Mouse (Mus musculus): Measurements from ENCODE around the gene Nfia. TPM values are rescaled to one million over a fixed set of nuclear protein-coding genes. Genes with fewer than 3 reads are reported as not detected.
A peak's percentile ranks its signal among the peaks of the same experiment; 100 is the strongest.

Nfia gene
- 27.6 and 32.1 TPM in 2 replicates for polyA plus RNA-seq (2014; fragmentation: Nextera tagmentation; extraction: Ambion mirVana)

- Histone ChIP-seq H3K4me2 (ENCODE audit: low read depth, severe bottlenecking) (peak within 1 kb of the TSS; percentile 55), H3K27me3 (ENCODE audit: control insufficient read depth, insufficient read depth, low read length) (no peaks in the 10 kb centered on the region), H3K27ac (replicated peaks; ENCODE audit: low read depth, low read length) (peak within 1 kb of the TSS; percentile 85), H3K4me3 (ENCODE audit: low read depth, low read length) (peak within 1 kb of the TSS; percentile 21), H3K36me3 (ENCODE audit: control insufficient read depth, insufficient read depth, low read length) (no peaks in the 10 kb centered on the region), H3K9ac (ENCODE audit: low read length) (peak within 1 kb of the TSS; percentile 45; the same call in 1 of the 2 replicates), H3K9me3 (ENCODE audit: control insufficient read depth, low read length) (no peaks in the 10 kb centered on the region), H3K4me1 (ENCODE audit: control insufficient read depth, insufficient read depth, low read length) (peaks cover 13% of the 10 kb centered on the region; the same call in 1 of the 2 replicates)
- no peak for DNase-seq (ENCODE audit: low spot score)
- no peak for ATAC-seq (ENCODE audit: insufficient number of reproducible peaks, low FRiP score, low TSS enrichment, low read depth)
- 0% methylated on average over 9 of the region's 9 CpGs for WGBS
Measured at GRCm38 (mm10) chr4:97772641-97773040, at the start of gene Nfia. Gene Nfia, plus strand, starts transcription at chr4:97772734.

- H3K4me2 ChIP-seq (ENCODE audit: low read depth, severe bottlenecking) = no peak overlapping the region
- H3K9me3 ChIP-seq (ENCODE audit: control insufficient read depth, low read length) = no peaks in the 10 kb centered on the region
- H3K27ac ChIP-seq (replicated peaks; ENCODE audit: low read depth, low read length) = no peak overlapping the region
- H3K4me3 ChIP-seq (ENCODE audit: low read depth, low read length) = no peak overlapping the region
- H3K36me3 ChIP-seq (ENCODE audit: control insufficient read depth, insufficient read depth, low read length) = no peaks in the 10 kb centered on the region
- no peak overlapping the region for H3K9ac ChIP-seq (ENCODE audit: low read length)
- no peaks in the 10 kb centered on the region for H3K27me3 ChIP-seq (ENCODE audit: control insufficient read depth, insufficient read depth, low read length)
- peaks cover 2% of the 10 kb centered on the region; the same call in 1 of the 2 replicates for H3K4me1 ChIP-seq (ENCODE audit: control insufficient read depth, insufficient read depth, low read length)
- no peak for ATAC-seq (ENCODE audit: insufficient number of reproducible peaks, low FRiP score, low TSS enrichment, low read depth)
- WGBS = 65% methylated on average over 6 of the region's 6 CpGs
- DNase-seq (ENCODE audit: low spot score) = no peak
Measured at GRCm38 (mm10) chr4:97723374-97723773, 49.2 kb upstream of the Nfia start.

DNA sequence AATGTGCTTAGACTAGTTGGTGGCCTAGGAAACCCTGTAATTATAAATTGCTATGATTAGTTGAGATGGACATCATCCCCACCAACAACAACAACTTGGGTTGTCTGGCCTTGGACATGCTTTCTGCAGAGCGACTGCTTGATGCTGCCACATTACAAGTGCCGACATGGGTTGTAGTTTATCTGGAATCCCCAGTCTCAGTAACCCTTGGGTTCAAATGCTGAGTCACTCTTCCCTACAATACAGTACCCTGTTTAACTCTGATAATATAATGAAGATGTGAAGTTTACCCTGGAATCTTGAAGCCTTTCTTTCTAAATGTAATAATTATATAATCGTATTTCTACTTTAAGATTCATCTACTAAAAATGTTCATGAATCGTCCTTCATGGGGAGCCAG, 44.0 kb upstream of the Nfia start:
- Histone ChIP-seq H3K9me3 (ENCODE audit: control insufficient read depth, low read length) (no peaks in the 10 kb centered on the region), H3K4me3 (ENCODE audit: low read depth, low read length) (no peak overlapping the region), H3K36me3 (ENCODE audit: control insufficient read depth, insufficient read depth, low read length) (no peaks in the 10 kb centered on the region), H3K27ac (replicated peaks; ENCODE audit: low read depth, low read length) (no peak overlapping the region), H3K27me3 (ENCODE audit: control insufficient read depth, insufficient read depth, low read length) (no peaks in the 10 kb centered on the region), H3K4me2 (ENCODE audit: low read depth, severe bottlenecking) (no peak overlapping the region), H3K9ac (ENCODE audit: low read length) (no peak overlapping the region), H3K4me1 (ENCODE audit: control insufficient read depth, insufficient read depth, low read length) (no peaks in the 10 kb centered on the region; the same call in 1 of the 2 replicates)
- ATAC-seq (ENCODE audit: insufficient number of reproducible peaks, low FRiP score, low TSS enrichment, low read depth) = no peak
- DNase-seq (ENCODE audit: low spot score) = no peak
- 94% methylated on average over 4 of the region's 4 CpGs for WGBS

GRCm38 (mm10) chr4:97729999-97730398, 42.5 kb upstream of the Nfia start:
- DNase-seq (ENCODE audit: low spot score) (no peak), ATAC-seq (ENCODE audit: insufficient number of reproducible peaks, low FRiP score, low TSS enrichment, low read depth) (no peak)
- Histone ChIP-seq H3K36me3 (ENCODE audit: control insufficient read depth, insufficient read depth, low read length) (no peaks in the 10 kb centered on the region), H3K4me3 (ENCODE audit: low read depth, low read length) (no peak overlapping the region), H3K4me1 (ENCODE audit: control insufficient read depth, insufficient read depth, low read length) (no peaks in the 10 kb centered on the region), H3K4me2 (ENCODE audit: low read depth, severe bottlenecking) (no peak overlapping the region), H3K9me3 (ENCODE audit: control insufficient read depth, low read length) (no peaks in the 10 kb centered on the region), H3K9ac (ENCODE audit: low read length) (no peak overlapping the region), H3K27me3 (ENCODE audit: control insufficient read depth, insufficient read depth, low read length) (no peaks in the 10 kb centered on the region), H3K27ac (replicated peaks; ENCODE audit: low read depth, low read length) (no peak overlapping the region)
- WGBS = 40% methylated on average over 6 of the region's 6 CpGs

- Histone ChIP-seq H3K27me3 (ENCODE audit: control insufficient read depth, insufficient read depth, low read length) (no peaks in the 10 kb centered on the region), H3K4me2 (ENCODE audit: low read depth, severe bottlenecking) (no peak overlapping the region), H3K4me1 (ENCODE audit: control insufficient read depth, insufficient read depth, low read length) (no peaks in the 10 kb centered on the region), H3K4me3 (ENCODE audit: low read depth, low read length) (no peak overlapping the region), H3K9ac (ENCODE audit: low read length) (no peak overlapping the region), H3K9me3 (ENCODE audit: control insufficient read depth, low read length) (no peaks in the 10 kb centered on the region), H3K27ac (replicated peaks; ENCODE audit: low read depth, low read length) (no peak overlapping the region), H3K36me3 (ENCODE audit: control insufficient read depth, insufficient read depth, low read length) (no peaks in the 10 kb centered on the region)
- WGBS = 86% methylated on average over 3 of the region's 3 CpGs
- ATAC-seq (ENCODE audit: insufficient number of reproducible peaks, low FRiP score, low TSS enrichment, low read depth) (no peak), DNase-seq (ENCODE audit: low spot score) (no peak)
Measured at GRCm38 (mm10) chr4:97730416-97730815, 42.1 kb upstream of the Nfia start.

DNA sequence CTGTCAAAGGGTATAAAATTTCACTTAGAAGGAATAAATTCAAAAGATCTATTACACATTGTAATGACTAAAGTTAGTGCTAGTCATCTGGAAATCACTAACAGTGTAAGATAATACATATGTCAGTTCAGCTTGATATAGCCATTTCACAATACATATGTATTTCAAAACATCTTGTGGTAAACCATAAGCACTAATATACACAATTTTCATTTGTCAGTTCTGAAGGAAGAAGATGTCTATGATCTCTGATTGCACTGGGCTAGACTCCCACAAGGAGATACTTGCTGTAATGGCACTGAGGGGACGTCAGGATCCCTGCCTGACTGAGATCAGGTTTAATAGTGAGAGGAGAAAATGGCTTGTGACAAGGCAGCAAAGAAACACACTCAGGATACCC, 39.1 kb upstream of the Nfia start:
- whole genome bisulfite sequencing = 46% methylated on average over 1 of the region's 1 CpGs
- Histone ChIP-seq H3K9me3 (ENCODE audit: control insufficient read depth, low read length) (no peaks in the 10 kb centered on the region), H3K4me3 (ENCODE audit: low read depth, low read length) (no peak overlapping the region), H3K4me2 (ENCODE audit: low read depth, severe bottlenecking) (no peak overlapping the region), H3K27ac (replicated peaks; ENCODE audit: low read depth, low read length) (no peak overlapping the region), H3K27me3 (ENCODE audit: control insufficient read depth, insufficient read depth, low read length) (no peaks in the 10 kb centered on the region), H3K36me3 (ENCODE audit: control insufficient read depth, insufficient read depth, low read length) (no peaks in the 10 kb centered on the region), H3K9ac (ENCODE audit: low read length) (no peak overlapping the region), H3K4me1 (ENCODE audit: control insufficient read depth, insufficient read depth, low read length) (no peaks in the 10 kb centered on the region)
- DNase-seq (ENCODE audit: low spot score) (no peak), ATAC-seq (ENCODE audit: insufficient number of reproducible peaks, low FRiP score, low TSS enrichment, low read depth) (no peak)

DNA sequence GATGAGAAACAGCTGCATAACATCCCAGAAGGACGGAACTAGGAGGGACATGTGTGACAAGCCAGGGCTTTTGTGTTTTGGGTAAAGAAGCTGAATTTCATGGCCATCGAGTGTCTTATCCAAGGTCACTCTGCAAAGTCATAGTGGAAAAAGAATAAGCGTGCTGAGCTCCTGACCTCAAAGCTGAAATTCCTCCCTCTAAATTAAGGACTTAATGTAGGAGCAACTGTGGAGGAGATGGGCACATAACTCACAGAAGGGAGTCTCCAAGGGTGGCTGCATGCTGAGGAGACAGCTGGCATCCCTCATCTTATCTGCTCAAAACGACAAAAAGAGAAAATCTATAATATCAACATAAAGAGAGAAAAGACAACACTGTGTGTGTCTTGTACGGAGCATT, 28.6 kb upstream of the Nfia start:
- Histone ChIP-seq H3K27ac (replicated peaks; ENCODE audit: low read depth, low read length) (no peak overlapping the region), H3K4me3 (ENCODE audit: low read depth, low read length) (no peak overlapping the region), H3K27me3 (ENCODE audit: control insufficient read depth, insufficient read depth, low read length) (no peaks in the 10 kb centered on the region), H3K9me3 (ENCODE audit: control insufficient read depth, low read length) (no peaks in the 10 kb centered on the region), H3K4me1 (ENCODE audit: control insufficient read depth, insufficient read depth, low read length) (no peaks in the 10 kb centered on the region), H3K4me2 (ENCODE audit: low read depth, severe bottlenecking) (no peak overlapping the region), H3K9ac (ENCODE audit: low read length) (no peak overlapping the region), H3K36me3 (ENCODE audit: control insufficient read depth, insufficient read depth, low read length) (no peaks in the 10 kb centered on the region)
- DNase-seq (ENCODE audit: low spot score) = no peak
- 82% methylated on average over 5 of the region's 5 CpGs for WGBS
- ATAC-seq (ENCODE audit: insufficient number of reproducible peaks, low FRiP score, low TSS enrichment, low read depth) = no peak

GRCm38 (mm10) chr4:97745296-97746105, 27.0 kb upstream of the Nfia start:
- H3K27me3 ChIP-seq (ENCODE audit: control insufficient read depth, insufficient read depth, low read length) = no peaks in the 10 kb centered on the region
- WGBS = 8% methylated on average over 32 of the region's 32 CpGs
- no peak overlapping the region for H3K27ac ChIP-seq (replicated peaks; ENCODE audit: low read depth, low read length)
- peak overlapping the region; percentile 24 for H3K4me3 ChIP-seq (ENCODE audit: low read depth, low read length)
- peak overlapping the region; percentile 69 for H3K4me2 ChIP-seq (ENCODE audit: low read depth, severe bottlenecking)
- H3K9me3 ChIP-seq (ENCODE audit: control insufficient read depth, low read length) = no peaks in the 10 kb centered on the region
- DNase-seq (ENCODE audit: low spot score) (peak; percentile 88), ATAC-seq (ENCODE audit: insufficient number of reproducible peaks, low FRiP score, low TSS enrichment, low read depth) (peak; percentile 65)
- H3K36me3 ChIP-seq (ENCODE audit: control insufficient read depth, insufficient read depth, low read length) = no peaks in the 10 kb centered on the region
- peak overlapping the region; percentile 58 for H3K9ac ChIP-seq (ENCODE audit: low read length)
- H3K4me1 ChIP-seq (ENCODE audit: control insufficient read depth, insufficient read depth, low read length) = no peaks in the 10 kb centered on the region

Measured in limb, embryonic 11.5 days (tissue).